Mouse (Mus musculus): Measurements from ENCODE around the gene Alcam. TPM values are rescaled to one million over a fixed set of nuclear protein-coding genes. Genes with fewer than 3 reads are reported as not detected.

Gene Alcam
- total and polyA plus RNA-seq, 2 experiments from 2014 or later = 30.8 to 146 TPM

GRCm38 (mm10) chr16:52371956-52372355, 81.9 kb downstream of the Alcam start:
- Histone ChIP-seq H3K4me1 (ENCODE audit: insufficient read depth) (no peaks in the 10 kb centered on the region), H3K9ac (no peak overlapping the region), H3K4me3 (ENCODE audit: low read depth, low read length) (no peak overlapping the region), H3K4me2 (ENCODE audit: low read depth) (no peak overlapping the region), H3K27ac (ENCODE audit: low read depth, low read length) (no peak overlapping the region), H3K9me3 (ENCODE audit: low read length) (no peaks in the 10 kb centered on the region), H3K36me3 (ENCODE audit: insufficient read depth) (no peaks in the 10 kb centered on the region), H3K27me3 (ENCODE audit: insufficient read depth, low read length) (no peaks in the 10 kb centered on the region)
- WGBS = 78% methylated on average over 2 of the region's 2 CpGs
- ATAC-seq (no peak), DNase-seq (no peak)
- no peak for TF ChIP-seq CTCF (IDR thresholded peaks at IDR 0.05; ENCODE audit: low read depth)

- H3K4me2 ChIP-seq (ENCODE audit: low read depth) = no peak overlapping the region
- no peak overlapping the region for H3K9ac ChIP-seq
- ATAC-seq (no peak), DNase-seq (no peak)
- H3K4me3 ChIP-seq (ENCODE audit: low read depth, low read length) = no peak overlapping the region
- 98% methylated on average over 5 of the region's 5 CpGs for WGBS
- H3K9me3 ChIP-seq (ENCODE audit: low read length) = no peaks in the 10 kb centered on the region
- H3K27me3 ChIP-seq (ENCODE audit: insufficient read depth, low read length) = no peaks in the 10 kb centered on the region
- TF ChIP-seq CTCF (IDR thresholded peaks at IDR 0.05; ENCODE audit: low read depth) = no peak
- H3K27ac ChIP-seq (ENCODE audit: low read depth, low read length) = no peak overlapping the region
- H3K36me3 ChIP-seq (ENCODE audit: insufficient read depth) = no peaks in the 10 kb centered on the region
- H3K4me1 ChIP-seq (ENCODE audit: insufficient read depth) = 0 out of 2 replicates have a peak, but pooled peaks cover 4% of the 10 kb centered on the region
Measured at GRCm38 (mm10) chr16:52368521-52368920, 85.4 kb downstream of the Alcam start.

- Histone ChIP-seq H3K36me3 (ENCODE audit: insufficient read depth) (no peaks in the 10 kb centered on the region), H3K27ac (ENCODE audit: low read depth, low read length) (no peak overlapping the region), H3K9me3 (ENCODE audit: low read length) (no peaks in the 10 kb centered on the region), H3K4me2 (ENCODE audit: low read depth) (no peak overlapping the region), H3K27me3 (ENCODE audit: insufficient read depth, low read length) (no peaks in the 10 kb centered on the region), H3K4me3 (ENCODE audit: low read depth, low read length) (no peak overlapping the region), H3K9ac (no peak overlapping the region), H3K4me1 (ENCODE audit: insufficient read depth) (0 out of 2 replicates have a peak, but pooled peaks cover 4% of the 10 kb centered on the region)
- WGBS = 92% methylated on average over 4 of the region's 4 CpGs
- ATAC-seq = no peak
- TF ChIP-seq CTCF (IDR thresholded peaks at IDR 0.05; ENCODE audit: low read depth) = no peak
- DNase-seq = no peak
Measured at GRCm38 (mm10) chr16:52366915-52367314, 87.0 kb downstream of the Alcam start.

DNA sequence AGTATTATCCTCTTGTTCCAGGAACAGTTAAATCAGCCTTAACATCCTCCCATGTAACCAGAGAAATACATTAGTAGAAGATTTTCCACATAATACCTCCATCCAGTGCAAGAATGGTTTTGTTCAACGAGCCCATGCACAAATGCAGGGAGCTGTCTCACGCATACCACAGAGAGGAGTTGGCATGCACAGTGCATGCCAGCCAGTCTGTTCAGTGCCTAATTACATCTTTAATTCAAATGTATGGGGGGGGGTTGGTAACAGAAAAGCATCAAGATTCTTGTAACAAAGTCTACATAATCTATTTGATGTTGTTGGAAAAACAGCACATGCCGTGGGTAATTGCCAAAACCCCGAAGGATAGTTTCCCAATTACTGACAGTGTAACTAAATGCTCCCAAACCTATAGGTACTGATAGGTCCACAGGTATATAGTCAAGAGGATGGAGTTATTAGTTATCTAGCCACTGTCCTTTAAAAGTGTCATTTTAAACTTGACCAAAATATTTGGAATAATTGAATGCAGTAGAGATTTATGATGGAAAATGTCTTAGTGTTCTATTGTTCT, 89.8 kb downstream of the Alcam start:
- Histone ChIP-seq H3K9me3 (ENCODE audit: low read length) (no peaks in the 10 kb centered on the region), H3K9ac (no peak overlapping the region), H3K27ac (ENCODE audit: low read depth, low read length) (no peak overlapping the region), H3K4me2 (ENCODE audit: low read depth) (no peak overlapping the region), H3K4me3 (ENCODE audit: low read depth, low read length) (no peak overlapping the region), H3K36me3 (ENCODE audit: insufficient read depth) (no peaks in the 10 kb centered on the region), H3K4me1 (ENCODE audit: insufficient read depth) (0 out of 2 replicates have a peak, but pooled peaks cover 4% of the 10 kb centered on the region), H3K27me3 (ENCODE audit: insufficient read depth, low read length) (no peaks in the 10 kb centered on the region)
- TF ChIP-seq CTCF (IDR thresholded peaks at IDR 0.05; ENCODE audit: low read depth) = no peak
- DNase-seq = peak; percentile 60
- peak; percentile 81 for ATAC-seq
- 21% methylated on average over 4 of the region's 4 CpGs for WGBS

GRCm38 (mm10) chr16:52343467-52344033, 110.3 kb downstream of the Alcam start:
- Histone ChIP-seq H3K27ac (ENCODE audit: low read depth, low read length) (no peak overlapping the region), H3K4me3 (ENCODE audit: low read depth, low read length) (no peak overlapping the region), H3K9ac (no peak overlapping the region), H3K36me3 (ENCODE audit: insufficient read depth) (no peaks in the 10 kb centered on the region), H3K4me1 (ENCODE audit: insufficient read depth) (no peaks in the 10 kb centered on the region), H3K4me2 (ENCODE audit: low read depth) (no peak overlapping the region), H3K27me3 (ENCODE audit: insufficient read depth, low read length) (no peaks in the 10 kb centered on the region), H3K9me3 (ENCODE audit: low read length) (no peaks in the 10 kb centered on the region)
- no peak for ATAC-seq
- DNase-seq = no peak
- TF ChIP-seq CTCF (IDR thresholded peaks at IDR 0.05; ENCODE audit: low read depth) = no peak
- WGBS = 70% methylated on average over 2 of the region's 2 CpGs

DNA sequence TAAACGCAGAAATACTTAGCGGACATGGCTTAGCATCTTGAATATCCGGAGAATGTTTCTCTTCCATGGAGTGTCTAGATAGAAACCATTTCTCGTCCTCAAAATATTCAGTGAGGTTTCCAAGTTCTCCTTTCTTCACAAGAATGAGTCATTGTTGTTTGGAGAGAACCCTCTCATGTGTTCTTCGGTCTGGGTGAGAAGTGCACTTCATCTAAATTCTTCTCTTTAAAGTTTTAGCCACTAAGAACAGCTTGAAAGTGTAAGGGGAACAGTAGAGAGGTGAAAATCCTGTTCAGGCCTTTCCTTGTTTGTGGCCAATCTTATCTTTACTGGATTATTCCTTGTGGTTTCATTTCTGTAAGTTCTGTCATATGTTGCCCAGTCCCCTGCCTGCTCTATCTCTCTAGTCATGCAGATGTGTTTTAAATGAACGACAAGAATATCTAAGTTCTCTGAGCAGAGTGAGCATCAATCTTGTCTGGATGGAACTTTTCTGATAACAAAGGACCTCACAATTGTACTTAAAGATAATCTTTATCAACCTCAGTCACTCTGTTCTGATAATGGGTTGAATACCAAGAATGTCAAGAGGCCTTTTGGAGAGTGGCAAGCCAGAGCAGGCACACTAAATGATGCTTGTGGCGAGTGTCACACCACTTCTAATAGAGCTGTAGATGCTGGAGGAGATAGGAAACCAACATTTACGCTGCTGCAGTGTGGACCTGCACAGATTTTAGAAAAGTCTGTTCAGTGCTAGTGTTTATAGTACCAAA, 111.0 kb downstream of the Alcam start:
- Histone ChIP-seq H3K27me3 (ENCODE audit: insufficient read depth, low read length) (no peaks in the 10 kb centered on the region), H3K4me2 (ENCODE audit: low read depth) (no peak overlapping the region), H3K4me3 (ENCODE audit: low read depth, low read length) (no peak overlapping the region), H3K9ac (no peak overlapping the region), H3K4me1 (ENCODE audit: insufficient read depth) (no peaks in the 10 kb centered on the region), H3K27ac (ENCODE audit: low read depth, low read length) (no peak overlapping the region), H3K36me3 (ENCODE audit: insufficient read depth) (no peaks in the 10 kb centered on the region), H3K9me3 (ENCODE audit: low read length) (no peaks in the 10 kb centered on the region)
- ATAC-seq (no peak), DNase-seq (no peak)
- no peak for TF ChIP-seq CTCF (IDR thresholded peaks at IDR 0.05; ENCODE audit: low read depth)
- 84% methylated on average over 8 of the region's 8 CpGs for WGBS

DNA sequence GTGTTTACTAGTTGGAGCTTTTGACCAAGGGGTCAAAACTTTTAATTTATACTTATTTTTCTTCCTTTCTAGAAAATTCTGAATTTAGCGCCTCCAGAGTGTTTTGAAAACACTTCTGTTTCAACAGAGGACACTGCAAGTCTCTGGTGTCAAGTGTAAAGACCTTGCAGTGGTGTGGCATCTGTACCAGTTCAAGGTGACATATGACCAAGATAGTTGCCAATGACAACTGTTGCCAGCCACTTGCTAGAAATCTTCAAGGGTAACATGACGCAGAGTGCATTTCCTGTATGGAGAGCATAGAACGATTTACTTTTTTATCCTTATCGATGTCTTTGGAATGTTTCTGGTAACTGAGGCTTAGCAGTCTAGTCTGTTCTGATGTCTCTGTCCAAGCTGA, 119.8 kb downstream of the Alcam start:
- TF ChIP-seq CTCF (IDR thresholded peaks at IDR 0.05; ENCODE audit: low read depth) = no peak
- DNase-seq (no peak), ATAC-seq (no peak)
- Histone ChIP-seq H3K9me3 (ENCODE audit: low read length) (no peaks in the 10 kb centered on the region), H3K36me3 (ENCODE audit: insufficient read depth) (no peaks in the 10 kb centered on the region), H3K27ac (ENCODE audit: low read depth, low read length) (no peak overlapping the region), H3K9ac (no peak overlapping the region), H3K4me2 (ENCODE audit: low read depth) (no peak overlapping the region), H3K27me3 (ENCODE audit: insufficient read depth, low read length) (no peaks in the 10 kb centered on the region), H3K4me3 (ENCODE audit: low read depth, low read length) (no peak overlapping the region), H3K4me1 (ENCODE audit: insufficient read depth) (peaks cover 2% of the 10 kb centered on the region; the same call in 1 of the 2 replicates)
- 88% methylated on average over 4 of the region's 4 CpGs for WGBS
